Mouse (Mus musculus) heart, adult 2 months (tissue): ENCODE measurements around the gene Fndc3b. TPM values are rescaled to one million over a fixed set of nuclear protein-coding genes. Genes with fewer than 3 reads are reported as not detected.

Experiments
- DNase-seq, 2 experiments: peaks; one replicate each; pipeline ENCODE4 v3.0.0; 2021
- H3K27ac ChIP-seq: fragments of 200-600 bp; 2 replicates; pipeline ENCODE4 v1.8.1; 2022
- H3K27me3 ChIP-seq: fragments of 200-500 bp; 2 replicates; pipeline ENCODE4 v1.6.1; 2012; ENCODE audit warnings: mild to moderate bottlenecking, low read length, inconsistent platforms, mixed read lengths; ENCODE audit not compliant: control insufficient read depth, insufficient read depth
- H3K36me3 ChIP-seq: fragments of 200-500 bp; 2 replicates; pipeline ENCODE4 v1.6.1; 2012; ENCODE audit warnings: low read length, inconsistent platforms; ENCODE audit not compliant: control insufficient read depth, insufficient read depth
- H3K4me1 ChIP-seq: fragments of 200-500 bp; 2 replicates; pipeline ENCODE4 v1.6.1; 2011; ENCODE audit warnings: low read length; ENCODE audit not compliant: control insufficient read depth, insufficient read depth
- H3K4me3 ChIP-seq: fragments of 200-600 bp; 2 replicates; pipeline ENCODE4 v1.8.1; 2022
- H3K79me2 ChIP-seq: fragments of 200-500 bp; replicated peaks from 2 replicates; pipeline ENCODE4 v1.6.1; 2012; ENCODE audit warnings: mild to moderate bottlenecking, inconsistent platforms, low read length, moderate library complexity, mixed read lengths; ENCODE audit not compliant: control insufficient read depth, insufficient read depth
- H3K9ac ChIP-seq: fragments of 200-500 bp; 2 replicates; pipeline ENCODE4 v1.6.1; 2012; ENCODE audit warnings: low read depth, mild to moderate bottlenecking, control low read depth, inconsistent platforms, low read length, mixed read lengths
- CTCF ChIP-seq: fragments of 200-600 bp; IDR thresholded peaks from 2 replicates; pipeline ENCODE4 v1.8.1; 2022; ENCODE audit warnings: antibody characterized with exemption, mild to moderate bottlenecking, moderate library complexity
- EP300 ChIP-seq: fragments of 200-500 bp; IDR thresholded peaks from 2 replicates; pipeline ENCODE4 v1.6.1; 2011; ENCODE audit warnings: low read depth, low read length, control low read depth; ENCODE audit not compliant: insufficient read depth
- POLR2A ChIP-seq: fragments of 200-500 bp; IDR thresholded peaks from 2 replicates; pipeline ENCODE4 v1.6.1; 2011; ENCODE audit warnings: mild to moderate bottlenecking, low read depth, low read length, control low read depth; ENCODE audit not compliant: insufficient read depth
- WGBS: fragments of 180-500 bp; shearing (Covaris S2); methylation state at CpG from one replicate; pipeline ENCODE4 v1.1.7; 2018; 5-methylcytosine and 5-hydroxymethylcytosine counted together
- intact Hi-C: fragments of 180-260 bp; cut with DNase I; formaldehyde crosslinking; loops from one replicate; pipeline ENCODE4 v1.15.1; 2025
- polyA plus RNA-seq: library from polyadenylated mRNA; depleted of rRNA; stranded (reverse); fragments of >200 nt; gene quantifications from 2 replicates; pipeline ENCODE4 v1.2.3, GENCODE M21; 2012
- total RNA-seq, 2 experiments: library from RNA; stranded (reverse); gene quantifications; 2 replicates each; pipeline ENCODE4 v1.2.3; 2021

Fndc3b gene
- total and polyA plus RNA-seq, 3 experiments: 15.3 to 57.4 (median 52.1) TPM

DNA sequence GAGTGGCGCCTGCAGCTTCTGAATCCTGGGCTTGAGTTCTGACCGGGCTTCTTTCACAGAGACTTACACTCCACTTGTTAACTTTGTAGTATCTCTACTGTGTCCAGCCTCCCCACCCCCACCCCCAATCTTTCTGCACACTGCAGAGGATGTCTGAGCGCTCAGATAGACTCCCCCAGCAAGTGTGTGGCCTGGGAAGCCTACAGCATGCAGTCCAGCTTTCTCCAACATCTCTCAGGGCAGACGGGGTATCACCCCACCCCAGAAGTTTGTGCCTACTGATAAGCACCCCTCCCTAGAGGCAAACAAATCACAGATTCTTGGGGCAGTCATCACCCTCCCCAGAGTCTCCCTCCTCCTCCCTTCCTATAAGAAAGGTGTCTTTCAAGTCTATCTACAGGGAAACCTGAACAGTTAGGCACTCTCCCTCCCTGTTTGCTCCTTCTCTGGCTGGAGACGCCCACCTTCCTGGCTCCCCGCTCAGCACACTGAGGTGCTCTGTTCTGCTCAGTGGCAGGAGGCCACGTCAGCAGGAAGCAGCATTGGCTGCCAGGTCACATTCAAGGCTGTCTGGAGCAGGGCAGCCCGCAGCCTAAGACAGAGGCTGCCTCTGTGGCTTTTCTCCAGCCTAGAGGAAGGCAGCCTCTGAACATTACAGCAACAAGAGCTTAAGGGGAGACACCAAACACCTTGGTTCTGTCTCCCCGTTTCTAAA is 103.9 kb downstream of the Fndc3b start:
- Histone ChIP-seq H3K4me1 (peaks cover 20% of the 10 kb centered on the region), H3K27me3 (no peaks in the 10 kb centered on the region), H3K79me2 (0 out of 2 replicates have a peak, but pooled peaks cover 1% of the 10 kb centered on the region), H3K27ac (peak overlapping the region; percentile 76), H3K9ac (peak overlapping the region; percentile 10; the same call in 1 of the 2 replicates), H3K36me3 (peaks cover 5% of the 10 kb centered on the region), H3K4me3 (no peak overlapping the region)
- intact Hi-C loops: no loop called here
- TF ChIP-seq POLR2A (no peak), EP300 (no peak), CTCF (no peak)
- peak; percentile 70 to 78 for DNase-seq
- WGBS: 28% methylated on average over 9 of the region's 9 CpGs

DNA sequence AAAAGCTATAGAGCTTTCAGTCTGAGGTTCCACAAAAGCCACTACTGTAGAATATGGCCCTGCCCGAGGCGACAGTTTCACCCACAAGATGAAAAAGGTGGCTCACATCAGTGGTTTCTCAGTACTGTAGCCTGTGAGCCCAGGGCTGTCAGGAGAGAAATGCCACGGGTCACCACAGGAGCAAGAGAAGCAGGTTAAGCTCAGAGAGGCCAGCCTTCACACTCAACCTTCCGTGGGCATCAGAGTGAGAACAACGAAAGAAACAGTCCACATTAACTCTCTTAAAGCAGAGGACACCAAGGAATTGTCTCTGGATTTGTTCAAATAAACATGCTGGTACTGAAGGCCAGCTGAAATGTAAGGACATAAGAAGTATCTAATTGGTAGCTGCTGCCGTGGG is 104.5 kb downstream of the Fndc3b start:
- TF ChIP-seq CTCF: no peak
- TF ChIP-seq POLR2A: no peak
- TF ChIP-seq EP300: no peak
- 83% methylated on average over 6 of the region's 6 CpGs for WGBS
- Histone ChIP-seq H3K4me1 (peaks cover 20% of the 10 kb centered on the region), H3K4me3 (no peak overlapping the region), H3K9ac (no peak overlapping the region), H3K27ac (no peak overlapping the region), H3K27me3 (no peaks in the 10 kb centered on the region), H3K79me2 (0 out of 2 replicates have a peak, but pooled peaks cover 1% of the 10 kb centered on the region), H3K36me3 (peaks cover 5% of the 10 kb centered on the region)
- intact Hi-C loops: no loop called here
- no peak for DNase-seq

DNA sequence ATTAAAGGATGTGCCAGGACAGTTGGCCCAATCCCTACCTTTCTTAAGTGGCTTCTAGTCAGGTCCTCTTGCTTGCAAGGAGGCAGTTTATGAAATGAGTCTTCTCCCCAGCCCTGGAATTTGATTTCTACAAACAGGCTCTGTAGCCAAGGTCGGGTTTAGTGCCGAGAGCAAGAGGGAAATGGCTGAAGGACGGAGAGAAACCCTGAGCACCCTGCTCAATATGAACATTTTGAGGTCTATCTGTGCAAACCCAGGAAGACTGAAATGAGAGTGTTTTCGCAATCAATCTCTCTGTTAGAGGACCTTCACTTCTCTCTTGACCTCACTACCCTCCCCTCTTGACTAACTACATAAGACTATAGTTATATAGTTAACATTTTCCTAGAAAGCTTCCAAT is 105.5 kb downstream of the Fndc3b start:
- no peak for DNase-seq
- H3K36me3 ChIP-seq: peaks cover 5% of the 10 kb centered on the region
- H3K27me3 ChIP-seq: no peaks in the 10 kb centered on the region
- intact Hi-C loops: no loop called here
- TF ChIP-seq EP300 (no peak), POLR2A (no peak), CTCF (no peak)
- no peak overlapping the region for H3K27ac ChIP-seq
- H3K4me3 ChIP-seq: no peak overlapping the region
- 92% methylated on average over 4 of the region's 4 CpGs for WGBS
- H3K9ac ChIP-seq: no peak overlapping the region
- H3K4me1 ChIP-seq: peaks cover 21% of the 10 kb centered on the region
- 0 out of 2 replicates have a peak, but pooled peaks cover 1% of the 10 kb centered on the region for H3K79me2 ChIP-seq

DNA sequence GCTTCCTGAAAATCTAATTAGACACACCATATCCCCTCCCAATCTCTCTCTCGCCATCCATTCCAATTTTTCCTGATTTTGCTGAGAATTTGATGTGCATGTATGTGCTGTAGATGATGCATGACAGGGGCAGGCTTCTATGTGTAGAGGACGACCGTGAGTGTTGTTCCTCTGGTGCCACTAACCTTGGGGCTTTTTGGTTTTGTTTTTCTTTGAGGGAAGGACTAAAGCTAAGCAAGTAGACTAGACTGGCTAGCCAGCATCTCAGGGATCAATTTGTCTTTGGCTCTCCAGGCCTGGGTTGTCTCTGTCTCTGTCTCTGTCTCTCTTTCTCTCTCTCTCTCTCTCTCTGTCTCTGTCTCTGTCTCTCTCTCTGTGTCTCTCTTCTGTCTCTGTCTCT is 106.0 kb downstream of the Fndc3b start:
- intact Hi-C loops: no loop called here
- 88% methylated on average over 3 of the region's 3 CpGs for WGBS
- no peak for DNase-seq
- TF ChIP-seq POLR2A (no peak), CTCF (no peak), EP300 (no peak)
- no peak overlapping the region for H3K9ac ChIP-seq
- no peaks in the 10 kb centered on the region for H3K27me3 ChIP-seq
- peaks cover 5% of the 10 kb centered on the region for H3K36me3 ChIP-seq
- 0 out of 2 replicates have a peak, but pooled peaks cover 1% of the 10 kb centered on the region for H3K79me2 ChIP-seq
- peaks cover 23% of the 10 kb centered on the region for H3K4me1 ChIP-seq
- H3K4me3 ChIP-seq: no peak overlapping the region
- no peak overlapping the region for H3K27ac ChIP-seq

DNA sequence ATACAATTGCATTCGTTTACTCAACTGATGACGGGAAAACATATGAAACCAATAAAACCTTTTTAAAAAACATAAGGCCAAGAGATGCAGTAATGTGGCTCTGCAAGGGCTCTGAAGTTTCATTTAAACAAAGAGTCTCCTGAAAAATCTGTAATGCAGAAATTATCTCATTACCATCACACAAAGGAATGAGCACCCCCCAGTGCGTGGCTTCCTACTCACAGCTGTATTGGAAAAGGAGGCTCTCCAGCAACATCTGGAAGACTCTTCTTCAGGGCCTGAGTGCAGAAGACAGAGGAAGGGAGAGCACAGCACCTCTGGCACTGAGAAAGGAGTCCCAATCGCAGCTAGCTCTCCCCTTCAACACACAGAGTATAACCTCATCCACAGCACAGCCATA is 106.5 kb downstream of the Fndc3b start:
- no peak for TF ChIP-seq CTCF
- no peak for TF ChIP-seq EP300
- no peak for TF ChIP-seq POLR2A
- peaks cover 24% of the 10 kb centered on the region for H3K4me1 ChIP-seq
- 69% methylated on average over 4 of the region's 4 CpGs for WGBS

More for the DNA sequence above, 106.5 kb downstream of the Fndc3b start:
- intact Hi-C loops: no loop called here
- H3K9ac ChIP-seq: no peak overlapping the region
- no peaks in the 10 kb centered on the region for H3K27me3 ChIP-seq
- DNase-seq: no peak
- 0 out of 2 replicates have a peak, but pooled peaks cover 1% of the 10 kb centered on the region for H3K79me2 ChIP-seq
- no peak overlapping the region for H3K4me3 ChIP-seq
- H3K27ac ChIP-seq: no peak overlapping the region
- peaks cover 5% of the 10 kb centered on the region for H3K36me3 ChIP-seq
